Mouse (Mus musculus): ENCODE results near the gene Cwc15.
"Not testable (repeated sequence)": the region's sequence is repeated elsewhere in the genome, so short reads cannot be mapped to it uniquely, and the experiment has no call there.

Gene Cwc15

DNA sequence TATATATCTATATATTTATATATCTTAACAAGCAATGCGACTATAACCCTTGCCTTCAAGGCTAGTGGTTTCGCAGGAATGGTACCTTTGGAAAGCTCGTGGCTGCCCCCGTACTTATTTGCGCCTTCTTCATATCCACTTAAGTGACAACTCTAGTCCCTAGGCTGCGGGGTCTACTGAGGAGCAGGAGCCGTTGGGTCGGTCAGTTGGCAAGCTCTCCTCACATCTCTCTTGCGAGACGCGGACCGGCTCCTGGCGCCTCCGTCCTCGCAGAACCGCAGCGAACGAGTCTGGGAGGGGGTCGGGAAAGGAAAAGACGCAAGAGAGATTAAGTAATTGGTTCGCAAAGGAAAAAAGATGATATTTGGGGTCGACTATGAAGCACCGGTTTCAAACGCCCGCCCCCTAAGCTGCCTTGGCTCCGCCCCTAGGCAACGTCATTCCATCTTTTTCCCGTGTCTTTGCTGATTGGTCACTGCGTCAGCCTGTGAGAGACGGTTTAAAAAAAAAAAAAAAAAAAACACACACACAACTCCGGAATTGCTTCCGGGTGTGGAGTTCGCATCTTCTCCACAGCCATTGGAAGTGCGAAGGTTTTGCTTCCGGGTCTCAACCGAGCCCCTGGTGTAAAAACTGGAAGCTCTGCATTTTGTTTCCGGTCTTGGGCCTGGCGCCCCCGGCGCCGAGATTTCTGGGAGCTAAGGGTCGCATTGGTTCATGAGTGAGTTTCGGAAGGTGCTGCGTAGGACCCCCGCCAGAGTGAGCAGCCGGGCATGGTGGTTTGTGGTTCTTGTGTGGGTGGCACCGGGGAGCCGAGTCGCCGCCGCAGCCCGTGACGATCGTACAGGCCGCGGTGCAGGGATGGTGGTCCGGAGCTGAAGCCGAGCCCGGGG lies at the start of gene Cwc15, which contains the start of gene Kdm4d:
TSS of gene Cwc15 (plus strand) at position 595 of the 893 bp plus-strand sequence.
TSS of gene Kdm4d (minus strand) at position 460 of the 893 bp plus-strand sequence.
- peak; percentile 95 for DNase-seq (ENCODE audit: low read depth)

DNA sequence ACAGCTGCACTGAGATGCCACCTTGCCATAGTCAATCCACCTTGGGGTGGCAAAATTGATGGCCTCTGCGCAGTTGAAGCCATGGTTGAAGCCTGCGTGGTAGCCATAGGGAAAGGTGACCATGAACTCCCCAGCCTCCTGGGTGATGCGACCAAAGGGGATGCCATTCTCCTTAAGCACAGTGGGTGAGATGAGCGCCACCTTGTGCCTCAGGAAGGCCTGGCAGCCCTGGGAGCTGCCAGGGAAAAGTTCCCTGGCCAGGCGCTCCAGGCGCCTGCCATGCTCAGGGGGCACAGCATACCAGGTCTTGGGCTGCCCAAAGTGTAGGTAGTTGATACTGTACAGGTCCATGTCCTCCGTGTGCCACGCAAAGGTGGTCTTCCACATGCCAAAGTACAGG lies 49.3 kb upstream of the Cwc15 start:
- DNase-seq (ENCODE audit: low read depth) = not testable (repeated sequence)

GRCm38 (mm10) chr9:14456320-14456719 lies 44.1 kb upstream of the Cwc15 start:
- DNase-seq (ENCODE audit: low read depth) = no peak

DNA sequence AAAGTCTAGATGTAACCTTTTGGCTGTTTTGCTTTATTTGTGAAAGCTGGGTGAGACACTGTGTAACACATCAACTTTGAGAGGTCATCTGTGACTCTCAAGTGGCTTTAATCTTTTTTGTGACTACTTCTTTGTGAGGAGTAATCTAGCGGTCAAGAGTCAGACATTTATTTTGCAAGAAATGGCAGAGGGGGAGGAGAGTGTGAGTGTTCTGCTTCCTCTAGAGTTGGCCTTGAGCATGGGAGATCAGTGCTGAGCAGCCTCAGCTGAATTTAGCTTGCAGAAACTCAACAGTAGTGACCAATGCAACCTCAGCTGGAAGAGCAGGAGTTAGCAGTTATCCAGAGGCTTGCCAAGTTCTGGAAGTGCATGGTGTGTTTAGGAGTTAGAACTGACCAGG lies 37.9 kb upstream of the Cwc15 start:
- not testable (repeated sequence) for DNase-seq (ENCODE audit: low read depth)

- DNase-seq (ENCODE audit: low read depth) = not testable (repeated sequence)
Measured at GRCm38 (mm10) chr9:14463668-14464067, 36.7 kb upstream of the Cwc15 start.

DNA sequence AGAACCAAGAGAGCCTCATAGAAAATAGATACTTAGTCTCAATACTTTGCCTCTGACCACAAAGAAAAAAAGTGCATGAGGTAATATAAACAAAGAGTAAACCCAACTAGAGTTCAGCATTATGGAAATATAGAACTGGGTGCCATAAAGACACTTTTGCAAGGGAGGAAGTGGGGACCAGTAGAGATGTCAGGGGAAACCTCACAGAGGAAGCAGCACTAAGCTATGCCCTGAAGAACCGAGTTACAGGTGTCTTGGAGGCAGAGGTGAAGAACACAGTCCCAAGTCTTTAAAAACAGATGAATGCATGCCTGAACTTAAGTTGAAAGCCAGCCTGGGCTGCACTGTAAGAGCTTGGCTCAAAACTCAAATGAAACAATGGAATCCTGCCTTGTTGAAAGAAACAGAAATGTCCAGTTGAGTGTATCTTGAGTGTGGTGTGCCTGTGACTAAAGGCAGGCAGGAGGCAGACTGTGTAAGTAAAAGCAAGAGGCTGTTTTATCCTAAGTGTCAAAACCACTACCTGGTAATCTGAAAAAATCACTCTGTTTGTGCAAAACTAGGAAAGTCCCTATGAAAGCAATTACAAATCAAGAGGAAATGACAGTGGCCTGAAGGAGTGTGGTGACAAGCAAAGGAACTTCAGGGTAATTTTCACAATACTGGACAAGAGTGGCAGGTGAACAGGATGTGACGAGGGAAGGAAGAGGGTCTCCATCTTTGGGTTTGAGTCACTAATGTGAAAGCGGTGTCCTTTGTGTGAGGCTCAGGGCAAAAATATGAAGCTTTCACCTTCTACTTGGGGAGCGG lies 1.3 kb upstream of the Cwc15 start:
- DNase-seq (ENCODE audit: low read depth) = no peak

- DNase-seq (ENCODE audit: low read depth) = no peak
Measured at GRCm38 (mm10) chr9:14500916-14501424, 553 bp downstream of the Cwc15 start.

DNA sequence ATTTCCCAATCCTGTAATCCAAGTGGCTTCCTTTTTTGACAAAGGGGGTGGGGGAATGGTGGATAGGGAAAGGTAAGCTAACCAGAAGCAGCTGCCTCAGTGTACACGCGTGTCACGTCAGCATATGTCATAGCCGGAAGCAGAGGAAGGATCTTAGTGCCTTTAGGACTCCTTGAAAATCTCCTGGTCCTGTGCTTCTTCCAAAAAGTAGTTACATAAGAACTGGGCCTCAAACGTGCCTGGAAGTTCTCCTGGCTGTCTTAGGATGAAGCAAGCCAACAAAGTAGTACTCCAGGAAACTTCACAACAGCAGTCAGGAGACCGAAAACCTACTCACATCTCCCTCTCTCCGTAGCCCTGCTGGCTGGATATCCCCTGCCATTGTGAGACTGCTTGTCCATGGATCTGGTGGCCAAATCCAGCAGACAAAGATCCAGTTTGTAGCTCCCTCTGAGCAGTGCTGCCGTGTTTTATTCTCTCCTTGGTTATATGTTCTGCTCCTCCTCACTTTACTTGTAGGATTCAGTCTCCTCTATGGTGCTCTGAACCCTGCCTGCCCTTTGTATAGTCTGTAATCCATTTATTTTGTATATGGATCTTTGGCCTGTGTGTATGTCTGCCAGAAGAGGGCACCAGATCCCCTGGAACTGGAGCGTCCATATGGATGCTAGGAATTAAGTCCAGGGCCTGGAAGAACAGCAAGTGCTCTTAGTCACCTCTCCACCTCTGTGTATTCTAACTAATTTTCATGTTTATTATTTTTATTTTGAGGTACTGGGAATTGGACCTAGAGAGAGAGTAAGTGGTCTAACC lies 12.4 kb downstream of the Cwc15 start:
- no peak for DNase-seq (ENCODE audit: low read depth)

DNA sequence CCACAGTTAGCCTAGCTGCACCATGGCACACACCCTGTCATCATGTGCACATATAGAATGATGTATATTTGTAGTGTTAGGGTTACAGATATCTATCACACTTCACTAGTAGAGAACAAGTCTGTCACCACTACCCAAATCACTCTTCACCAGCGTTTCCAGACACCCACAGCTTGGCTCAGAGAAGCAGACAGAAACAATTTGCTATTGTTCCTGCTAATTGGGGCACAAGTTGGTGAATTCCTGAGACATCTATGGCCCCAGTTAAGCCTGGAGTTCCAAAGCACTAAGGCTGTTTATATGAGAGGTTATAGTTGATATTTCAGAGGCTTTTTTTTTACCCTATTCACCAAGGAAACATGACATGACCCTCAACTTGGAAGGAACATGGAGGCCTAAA lies 16.9 kb downstream of the Cwc15 start:
- DNase-seq (ENCODE audit: low read depth) = no peak

GRCm38 (mm10) chr9:14518105-14518504 lies 17.7 kb downstream of the Cwc15 start:
- DNase-seq (ENCODE audit: low read depth) = no peak

GRCm38 (mm10) chr9:14520971-14521670 lies 20.7 kb downstream of the Cwc15 start:
- no peak for DNase-seq (ENCODE audit: low read depth)

GRCm38 (mm10) chr9:14521695-14522094 lies 21.3 kb downstream of the Cwc15 start:
- DNase-seq (ENCODE audit: low read depth) = no peak

- DNase-seq (ENCODE audit: low read depth) = peak; percentile 32
Measured at GRCm38 (mm10) chr9:14523408-14524043, 23.1 kb downstream of the Cwc15 start.

DNA sequence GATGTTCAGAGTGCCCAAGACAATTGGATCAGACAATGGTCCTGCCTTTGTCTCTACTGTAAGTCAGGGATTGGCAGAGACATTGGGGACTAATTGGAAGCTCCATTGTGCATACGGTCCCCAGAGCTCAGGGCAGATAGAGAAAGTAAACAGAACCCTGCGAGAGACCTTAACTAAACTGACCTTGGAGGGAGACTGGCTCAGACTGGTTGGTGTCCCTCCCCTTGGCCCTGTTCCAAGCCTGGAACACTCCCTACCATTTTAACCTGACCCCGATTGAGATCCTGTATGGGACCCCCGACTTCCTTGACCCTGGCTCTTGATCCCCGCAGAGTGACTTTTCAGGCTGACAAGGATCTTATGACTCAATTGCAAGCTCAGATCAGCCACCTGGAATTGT lies 29.6 kb downstream of the Cwc15 start:
- no peak for DNase-seq (ENCODE audit: low read depth)

DNA sequence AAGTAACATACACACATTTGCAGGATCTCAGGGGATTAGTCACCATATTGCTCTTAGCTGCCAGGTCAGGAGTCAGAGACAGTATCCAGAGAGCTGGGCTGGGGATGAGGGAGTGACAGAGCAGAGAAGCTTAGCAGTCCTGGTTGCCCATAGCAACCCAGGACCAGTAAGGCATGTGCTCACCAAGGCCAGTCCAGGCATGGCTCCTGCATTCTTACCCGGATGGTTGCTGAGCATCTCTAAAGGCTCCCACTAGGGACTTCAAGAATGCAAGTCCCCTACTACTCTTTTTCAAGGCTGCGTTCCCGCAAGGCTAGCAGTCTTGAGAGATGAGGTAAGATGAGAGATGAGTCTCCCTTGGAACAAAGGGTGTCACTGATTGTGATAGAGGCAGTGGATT lies 31.9 kb downstream of the Cwc15 start:
- DNase-seq (ENCODE audit: low read depth) = no peak

GRCm38 (mm10) chr9:14533659-14534058 lies 33.2 kb downstream of the Cwc15 start:
- DNase-seq (ENCODE audit: low read depth) = no peak

- DNase-seq (ENCODE audit: low read depth) = no peak
Measured at GRCm38 (mm10) chr9:14534833-14535456, 34.5 kb downstream of the Cwc15 start.

GRCm38 (mm10) chr9:14544034-14544757 lies 43.8 kb downstream of the Cwc15 start:
- DNase-seq (ENCODE audit: low read depth) = no peak

GRCm38 (mm10) chr9:14547584-14548365 lies 47.4 kb downstream of the Cwc15 start:
- DNase-seq (ENCODE audit: low read depth) = no peak

Measured in c-Kit-positive CD71-negative TER-119-negative erythroid progenitor cells, embryonic 14.5 days (primary cell).